Mouse (Mus musculus) cerebellum, adult 2 months (tissue): ENCODE measurements around the gene Nkx2-2.

Experiments used
- CTCF ChIP-seq: fragments of 200-500 bp; IDR thresholded peaks from 2 replicates; pipeline ENCODE4 v1.5.1; 2011; ENCODE audit warnings: low read depth, mild to moderate bottlenecking, control low read depth, low read length, moderate library complexity, borderline replicate concordance; ENCODE audit not compliant: insufficient read depth
- POLR2A ChIP-seq: fragments of 200-500 bp; IDR thresholded peaks from 2 replicates; pipeline ENCODE4 v1.6.1; 2011; ENCODE audit warnings: low read length, control low read depth, borderline replicate concordance; ENCODE audit not compliant: insufficient read depth

DNA sequence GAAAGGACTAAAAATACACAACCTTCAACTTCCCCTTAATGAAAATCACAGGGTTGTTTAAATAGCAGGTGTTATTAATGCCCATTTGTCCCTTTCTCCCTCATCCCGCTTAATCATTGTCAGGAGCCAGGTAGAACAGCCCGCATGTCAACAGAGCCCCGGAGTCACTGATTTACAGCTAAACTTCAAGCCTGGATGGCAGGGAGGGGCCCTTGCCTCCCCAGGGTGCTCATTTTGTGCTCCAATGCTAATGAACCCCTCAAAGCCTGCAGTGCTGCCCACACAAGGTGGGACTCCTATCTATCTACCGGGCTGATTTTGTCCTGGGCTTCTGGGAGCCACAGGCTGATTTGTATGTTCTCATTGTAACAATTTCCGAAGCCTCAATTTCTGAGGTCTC lies 37.1 kb upstream of the Nkx2-2 start:
- TF ChIP-seq CTCF (no peak), POLR2A (no peak)
